Mouse (Mus musculus) frontal cortex, postnatal 10 days (tissue): ENCODE data around the gene Zfp398.

ENCODE experiments used
- DNase-seq, 2 experiments: peaks; one replicate each; pipeline ENCODE4 v3.0.0; 2022; ENCODE audit warnings: low spot score in 2 of 2, mixed read lengths in 1 of 2

Zfp398 gene

DNA sequence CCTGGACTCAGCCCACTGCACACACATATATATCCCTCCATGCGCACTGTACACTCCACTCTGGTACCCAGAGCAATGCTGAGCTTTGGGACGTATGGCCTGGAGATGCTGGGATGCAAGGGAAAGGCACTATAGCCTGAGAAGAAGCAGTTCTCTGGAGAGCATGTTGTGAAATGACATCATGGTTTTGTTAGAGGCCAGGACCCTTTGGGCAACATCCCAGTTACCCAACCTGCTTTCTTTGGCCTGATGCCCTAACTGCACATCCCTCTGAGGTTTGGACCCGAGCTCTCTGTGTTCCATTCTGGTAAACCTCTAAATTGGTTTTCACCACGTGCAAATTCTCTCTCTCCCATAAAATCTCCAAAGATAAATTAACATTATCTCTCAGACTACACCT is 68.1 kb downstream of the Zfp398 start:
- DNase-seq: no peak

GRCm38 (mm10) chr6:47904361-47904760 is 68.9 kb downstream of the Zfp398 start:
- DNase-seq: no peak

- no peak for DNase-seq
Observed at GRCm38 (mm10) chr6:47904917-47905695, 69.6 kb downstream of the Zfp398 start.

DNA sequence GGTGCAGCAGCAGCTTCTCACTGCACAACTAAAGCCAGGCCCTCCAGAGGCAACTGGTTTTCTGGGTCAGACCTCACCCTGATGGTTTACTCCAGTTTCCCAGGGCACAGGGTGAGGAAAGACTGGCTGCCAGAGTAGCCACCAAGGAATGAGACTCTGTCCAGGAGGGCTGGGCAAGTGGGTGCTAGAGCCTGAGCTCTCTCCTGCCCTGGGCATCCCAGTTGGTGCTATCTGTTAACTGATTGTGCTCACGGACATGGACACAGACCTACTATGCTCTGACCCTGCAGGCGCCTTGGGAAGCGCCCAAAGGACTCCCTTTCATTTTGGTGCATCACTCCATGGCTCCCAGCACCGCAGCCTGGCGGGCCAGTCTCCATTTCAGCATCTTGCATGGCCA is 70.9 kb downstream of the Zfp398 start:
- DNase-seq: no peak

DNA sequence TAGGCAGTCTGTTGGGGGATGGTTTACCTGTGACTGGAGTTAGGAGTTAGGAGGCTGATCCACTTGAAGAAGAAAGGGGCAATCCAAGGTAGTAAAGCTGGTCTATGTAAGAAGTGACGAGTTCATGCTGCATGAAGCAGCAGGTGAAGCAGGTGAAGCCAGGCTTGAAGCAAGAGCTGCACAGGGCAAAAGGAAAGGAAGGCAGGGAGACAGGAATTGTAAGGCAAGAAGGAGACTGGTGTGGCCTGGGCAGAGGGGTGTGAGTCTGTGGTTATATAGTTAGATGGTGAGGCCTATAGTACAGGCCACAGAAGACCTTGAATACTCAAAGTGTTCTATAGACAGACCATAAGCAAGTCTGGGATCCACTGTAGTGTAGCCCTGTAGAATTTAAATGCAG is 73.5 kb downstream of the Zfp398 start:
- DNase-seq: no peak

DNA sequence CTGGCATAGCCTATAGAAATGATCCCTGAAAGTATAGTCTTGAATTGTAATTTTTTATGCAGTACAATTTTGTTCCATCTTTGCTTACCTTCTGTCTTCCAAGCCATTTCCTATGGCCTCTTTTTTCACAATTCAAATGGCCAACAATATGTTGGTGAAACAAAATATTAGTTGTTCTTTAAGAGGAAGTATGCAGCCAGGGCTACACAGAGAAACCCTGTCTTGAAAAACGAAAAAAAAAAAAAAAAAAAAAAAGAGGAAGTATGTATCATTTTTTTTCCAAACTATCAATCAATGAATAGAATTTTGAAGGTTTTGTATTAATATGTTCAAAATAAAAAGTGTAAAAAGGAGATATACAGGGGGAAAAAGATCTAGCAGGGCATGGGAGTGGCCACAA is 76.2 kb downstream of the Zfp398 start:
- DNase-seq: no peak

GRCm38 (mm10) chr6:47912991-47913390 is 77.5 kb downstream of the Zfp398 start:
- no peak for DNase-seq

DNA sequence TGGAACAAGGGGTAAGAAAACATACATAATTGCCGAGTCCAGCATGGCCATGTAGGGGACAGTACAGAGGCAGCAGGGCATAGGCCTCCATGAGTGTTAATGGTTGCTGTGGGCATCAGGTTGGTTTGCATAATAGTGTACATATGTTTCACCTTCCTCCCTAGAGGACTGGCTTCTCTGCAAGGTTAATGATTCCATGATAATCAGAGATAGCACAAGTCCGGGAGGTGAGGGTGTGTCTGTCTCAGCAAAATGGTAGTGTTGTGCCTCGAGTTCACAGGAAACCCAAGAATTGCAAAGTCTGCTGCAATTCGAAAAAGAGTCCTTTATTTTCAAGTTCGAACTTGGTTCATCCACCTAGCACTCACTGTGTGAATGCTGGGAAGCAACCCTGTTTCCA is 81.6 kb downstream of the Zfp398 start:
- no peak for DNase-seq

- DNase-seq: no peak
Observed at GRCm38 (mm10) chr6:47918768-47919274, 83.4 kb downstream of the Zfp398 start.

GRCm38 (mm10) chr6:47919646-47920446 is 84.4 kb downstream of the Zfp398 start:
- no peak for DNase-seq

- DNase-seq: peak; percentile 83 to 86
Observed at GRCm38 (mm10) chr6:47920447-47921340, 85.2 kb downstream of the Zfp398 start, which contains the start of gene Zfp212. Gene Zfp212, plus strand, starts transcription at chr6:47920476.
